Mouse (Mus musculus): ENCODE data around the gene Olfr761. TPM values are rescaled to one million over a fixed set of nuclear protein-coding genes. Genes with fewer than 3 reads are reported as not detected.
"Not testable (repeated sequence)": the region's sequence is repeated elsewhere in the genome, so short reads cannot be mapped to it uniquely, and the experiment has no call there.

The Olfr761 gene
- total RNA-seq (2022): not detected

- no peak for DNase-seq (ENCODE audit: low spot score in 2 of 2)
These were observed at the start of gene Olfr761 for GRCm38 (mm10) chr17:37952979-37953378. Gene Olfr761 (minus strand): TSS chr17:37953079.

- DNase-seq (ENCODE audit: low spot score in 2 of 2): no peak
These were observed 42.9 kb upstream of the Olfr761 start for GRCm38 (mm10) chr17:37995635-37996307.

GRCm38 (mm10) chr17:37990453-37990961 is 37.6 kb upstream of the Olfr761 start:
- DNase-seq (ENCODE audit: low spot score in 2 of 2): no peak

GRCm38 (mm10) chr17:37973591-37973990 is 20.7 kb upstream of the Olfr761 start:
- DNase-seq (ENCODE audit: low spot score in 2 of 2): no peak

- DNase-seq (ENCODE audit: low spot score in 2 of 2): no peak
These were observed 32.6 kb downstream of the Olfr761 start, which contains the start of gene Olfr128 for GRCm38 (mm10) chr17:37920248-37920647. Gene Olfr128 (plus strand): TSS chr17:37920548.

- DNase-seq (ENCODE audit: low spot score in 2 of 2): not testable (repeated sequence)
These were observed 46.1 kb downstream of the Olfr761 start for GRCm38 (mm10) chr17:37906821-37907220.

Other genes with a start within 250 kb of the Olfr761 start
- gene Olfr120, start 231.3 kb downstream of the Olfr761 start, total RNA-seq (2022): not detected
- gene Olfr121, start 204.2 kb downstream of the Olfr761 start, total RNA-seq (2022): not detected
- gene Olfr122, start 184.5 kb downstream of the Olfr761 start, total RNA-seq (2022): not detected
- gene Olfr123, start 159.6 kb downstream of the Olfr761 start, total RNA-seq (2022): not detected
- not detected for gene Olfr124, start 153.2 kb downstream of the Olfr761 start, total RNA-seq (2022)
- not detected for gene Olfr125, start 120.1 kb downstream of the Olfr761 start, total RNA-seq (2022)
- not detected for gene Olfr126, start 105.6 kb downstream of the Olfr761 start, total RNA-seq (2022)
- gene Olfr127, start 52.6 kb downstream of the Olfr761 start, total RNA-seq (2022): not detected
- gene Olfr128, start 32.5 kb downstream of the Olfr761 start, total RNA-seq (2022): not detected
- gene Olfr129, start 107.0 kb upstream of the Olfr761 start, total RNA-seq (2022): not detected
- not detected for gene Olfr130, start 110.8 kb upstream of the Olfr761 start, total RNA-seq (2022)
- not detected for gene Olfr131, start 135.6 kb upstream of the Olfr761 start, total RNA-seq (2022)
- not detected for gene Olfr132, start 181.4 kb upstream of the Olfr761 start, total RNA-seq (2022)
- gene Olfr133, start 192.2 kb upstream of the Olfr761 start, total RNA-seq (2022): not detected
- gene Olfr134, start 218.3 kb upstream of the Olfr761 start, total RNA-seq (2022): not detected

All from left cerebral cortex, adult 8-10 months (tissue).